Mouse (Mus musculus): ENCODE measurements around the gene Gm973. TPM values are rescaled to one million over a fixed set of nuclear protein-coding genes. Genes with fewer than 3 reads are reported as not detected.

Gene Gm973
- polyA plus RNA-seq, 1 experiment from 2014 or later = not detected

GRCm38 (mm10) chr1:59668871-59669270 lies 152.8 kb downstream of the Gm973 start:
- H3K4me2 ChIP-seq = peak overlapping the region; percentile 85
- DNase-seq (no peak), ATAC-seq (ENCODE audit: insufficient read depth) (no peak)
- 0 out of 2 replicates have a peak, but pooled peaks cover 4% of the 10 kb centered on the region for H3K36me3 ChIP-seq (ENCODE audit: insufficient read depth)
- no peaks in the 10 kb centered on the region for H3K27me3 ChIP-seq (ENCODE audit: insufficient read depth, low read length)
- TF ChIP-seq CTCF (IDR thresholded peaks at IDR 0.05; ENCODE audit: low read depth) = no peak
- H3K27ac ChIP-seq (ENCODE audit: low read depth) = no peak overlapping the region
- H3K9ac ChIP-seq = no peak overlapping the region
- WGBS = 81% methylated on average over 2 of the region's 2 CpGs
- peak overlapping the region; percentile 92; the same call in 1 of the 2 replicates for H3K4me3 ChIP-seq (ENCODE audit: low read depth, low read length)
- H3K9me3 ChIP-seq (ENCODE audit: low read depth, low read length) = no peaks in the 10 kb centered on the region
- no peaks in the 10 kb centered on the region for H3K4me1 ChIP-seq (ENCODE audit: insufficient read depth)

- ATAC-seq (ENCODE audit: insufficient read depth) = peak; percentile 68
- WGBS = under 1% methylated on average over 51 of the region's 54 CpGs
- peak overlapping the region; percentile 85 for H3K4me2 ChIP-seq
- H3K4me1 ChIP-seq (ENCODE audit: insufficient read depth) = no peaks in the 10 kb centered on the region
- no peak for TF ChIP-seq CTCF (IDR thresholded peaks at IDR 0.05; ENCODE audit: low read depth)
- peak; percentile 44 for DNase-seq
- H3K36me3 ChIP-seq (ENCODE audit: insufficient read depth) = 0 out of 2 replicates have a peak, but pooled peaks cover 4% of the 10 kb centered on the region
- H3K27me3 ChIP-seq (ENCODE audit: insufficient read depth, low read length) = no peaks in the 10 kb centered on the region
- H3K27ac ChIP-seq (ENCODE audit: low read depth) = peak overlapping the region; percentile 97
- peak overlapping the region; percentile 92 for H3K4me3 ChIP-seq (ENCODE audit: low read depth, low read length)
- H3K9me3 ChIP-seq (ENCODE audit: low read depth, low read length) = no peaks in the 10 kb centered on the region
- H3K9ac ChIP-seq = peak overlapping the region; percentile 98
These were observed 154.0 kb downstream of the Gm973 start for GRCm38 (mm10) chr1:59669962-59670630.

- no peak for TF ChIP-seq CTCF (IDR thresholded peaks at IDR 0.05; ENCODE audit: low read depth)
- WGBS = under 1% methylated on average over 36 of the region's 36 CpGs
These were observed 154.6 kb downstream of the Gm973 start, which contains the start of gene Sumo1 for GRCm38 (mm10) chr1:59670641-59671168. Sumo1 (minus strand) TSS chr1:59670834.

GRCm38 (mm10) chr1:59673661-59674060 lies 157.6 kb downstream of the Gm973 start:
- Histone ChIP-seq H3K27ac (ENCODE audit: low read depth) (no peak overlapping the region), H3K4me2 (no peak overlapping the region), H3K9ac (no peak overlapping the region), H3K4me3 (ENCODE audit: low read depth, low read length) (no peak overlapping the region), H3K9me3 (ENCODE audit: low read depth, low read length) (no peaks in the 10 kb centered on the region), H3K4me1 (ENCODE audit: insufficient read depth) (no peaks in the 10 kb centered on the region), H3K27me3 (ENCODE audit: insufficient read depth, low read length) (no peaks in the 10 kb centered on the region), H3K36me3 (ENCODE audit: insufficient read depth) (0 out of 2 replicates have a peak, but pooled peaks cover 4% of the 10 kb centered on the region)
- no peak for DNase-seq
- no peak for ATAC-seq (ENCODE audit: insufficient read depth)
- WGBS = 97% methylated on average over 2 of the region's 2 CpGs
- no peak for TF ChIP-seq CTCF (IDR thresholded peaks at IDR 0.05; ENCODE audit: low read depth)

More at GRCm38 (mm10) chr1:59670641-59671168, 154.6 kb downstream of the Gm973 start, which contains the start of gene Sumo1:
- 0 out of 2 replicates have a peak, but pooled peaks cover 4% of the 10 kb centered on the region for H3K36me3 ChIP-seq (ENCODE audit: insufficient read depth)
- peak within 1 kb of the TSS; percentile 98 for H3K9ac ChIP-seq
- DNase-seq (peak; percentile 96), ATAC-seq (ENCODE audit: insufficient read depth) (peak; percentile 97)
- no peaks in the 10 kb centered on the region for H3K9me3 ChIP-seq (ENCODE audit: low read depth, low read length)
- H3K4me1 ChIP-seq (ENCODE audit: insufficient read depth) = no peaks in the 10 kb centered on the region
- no peaks in the 10 kb centered on the region for H3K27me3 ChIP-seq (ENCODE audit: insufficient read depth, low read length)
- H3K4me3 ChIP-seq (ENCODE audit: low read depth, low read length) = peak within 1 kb of the TSS; percentile 92
- H3K27ac ChIP-seq (ENCODE audit: low read depth) = peak within 1 kb of the TSS; percentile 97
- H3K4me2 ChIP-seq = peak within 1 kb of the TSS; percentile 85

- no peak for DNase-seq
- H3K4me3 ChIP-seq (ENCODE audit: low read depth, low read length) = peak overlapping the region; percentile 89
- no peaks in the 10 kb centered on the region for H3K9me3 ChIP-seq (ENCODE audit: low read depth, low read length)
- 0 out of 2 replicates have a peak, but pooled peaks cover 5% of the 10 kb centered on the region for H3K4me1 ChIP-seq (ENCODE audit: insufficient read depth)
- H3K27me3 ChIP-seq (ENCODE audit: insufficient read depth, low read length) = no peaks in the 10 kb centered on the region
- 0 out of 2 replicates have a peak, but pooled peaks cover 5% of the 10 kb centered on the region for H3K36me3 ChIP-seq (ENCODE audit: insufficient read depth)
- WGBS = 10% methylated on average over 11 of the region's 11 CpGs
- H3K4me2 ChIP-seq = peak overlapping the region; percentile 88
- peak; percentile 24; the same call in 1 of the 2 replicates for ATAC-seq (ENCODE audit: insufficient read depth)
- no peak for TF ChIP-seq CTCF (IDR thresholded peaks at IDR 0.05; ENCODE audit: low read depth)
- H3K27ac ChIP-seq (ENCODE audit: low read depth) = 0 out of 2 replicates have a peak overlapping the region, but pooled peaks have one; percentile 64
- peak overlapping the region; percentile 93 for H3K9ac ChIP-seq
These were observed 168.1 kb downstream of the Gm973 start for GRCm38 (mm10) chr1:59683926-59684818.

- no peak for TF ChIP-seq CTCF (IDR thresholded peaks at IDR 0.05; ENCODE audit: low read depth)
- peak within 1 kb of the TSS; percentile 93 for H3K9ac ChIP-seq
- peaks cover 13% of the 10 kb centered on the region for H3K36me3 ChIP-seq (ENCODE audit: insufficient read depth)
- WGBS = under 1% methylated on average over 49 of the region's 49 CpGs
- no peaks in the 10 kb centered on the region for H3K27me3 ChIP-seq (ENCODE audit: insufficient read depth, low read length)
- H3K9me3 ChIP-seq (ENCODE audit: low read depth, low read length) = no peaks in the 10 kb centered on the region
- H3K4me2 ChIP-seq = peak within 1 kb of the TSS; percentile 88
- H3K4me3 ChIP-seq (ENCODE audit: low read depth, low read length) = peak within 1 kb of the TSS; percentile 89
- peak within 1 kb of the TSS; percentile 94 for H3K27ac ChIP-seq (ENCODE audit: low read depth)
- ATAC-seq (ENCODE audit: insufficient read depth) (peak; percentile 96), DNase-seq (peak; percentile 99)
- H3K4me1 ChIP-seq (ENCODE audit: insufficient read depth) = 0 out of 2 replicates have a peak, but pooled peaks cover 5% of the 10 kb centered on the region
These were observed 169.0 kb downstream of the Gm973 start, which contains the start of gene Nop58 for GRCm38 (mm10) chr1:59684819-59685755. Nop58 (plus strand) TSS chr1:59684971.

Other genes with a start within 250 kb of the Gm973 start
- gene Fzd7, start 33.8 kb upstream of the Gm973 start, polyA plus RNA-seq (2014; fragmentation: Nextera tagmentation; extraction: Ambion mirVana) = 21.7 and 22.7 TPM in 2 replicates
- 412 and 431 TPM in 2 replicates for gene Sumo1, start 154.6 kb downstream of the Gm973 start, polyA plus RNA-seq (2014; fragmentation: Nextera tagmentation; extraction: Ambion mirVana)
- gene Nop58, start 168.7 kb downstream of the Gm973 start, polyA plus RNA-seq (2014; fragmentation: Nextera tagmentation; extraction: Ambion mirVana) = 272 and 284 TPM in 2 replicates
- gene Bmpr2, start 247.1 kb downstream of the Gm973 start, polyA plus RNA-seq (2014; fragmentation: Nextera tagmentation; extraction: Ambion mirVana) = 14.4 and 14.7 TPM in 2 replicates